Comparison of ENCODE assay signal across 11 mouse cellular contexts in genomic region chr4:127329751-127330150, GRCm38 (mm10). TPM values are rescaled to one million over a fixed set of nuclear protein-coding genes. Genes with fewer than 3 reads are reported as not detected.
DNase-seq lines count a peak whose midpoint lies in the region; ATAC-seq and TF ChIP-seq lines count a peak whose summit lies in the region.
"Had no signal": no experiment of that assay in that cellular context is flagged by ENCODE, and none has a peak within 500 bp of the region (broad histone marks: within the 10 kb centered on the region; RNA-seq: fewer than 3 reads in every experiment).

No protein-coding gene starts in this region.

- H3K27me3 ChIP-seq in heart, embryonic 10.5 days (ENCODE audit: insufficient read depth, poor library complexity, severe bottlenecking), result peaks cover 87% of the 10 kb centered on the region
- peaks cover 29% of the 10 kb centered on the region for H3K27me3 ChIP-seq in liver, postnatal 0 days (ENCODE audit: insufficient read depth, low read length)

- no peak for DNase-seq in heart, embryonic 10.5 days (ENCODE audit: low spot score)
- no peak for DNase-seq in heart, postnatal 25 days (ENCODE audit: low spot score)
- peak; percentile 42 for DNase-seq in urinary bladder, postnatal 25 days (ENCODE audit: low spot score)
- no peak for DNase-seq in urinary bladder, postnatal 10 days (ENCODE audit: low spot score)
- no peak for DNase-seq in liver, postnatal 0 days
- DNase-seq in adipocyte (ENCODE audit: low spot score), result no peak
- no peak for DNase-seq in layer of hippocampus, adult 9-10 months (ENCODE audit: low spot score)
- DNase-seq: heart, postnatal 14 days; right cerebral cortex, postnatal 14 days had no signal

- ATAC-seq in liver, postnatal 0 days, result no peak
- no peak for ATAC-seq in cerebellum, adult (ENCODE audit: insufficient number of reproducible peaks, low FRiP score, low TSS enrichment)

- H3K9me3 ChIP-seq in heart, embryonic 10.5 days, result no peaks in the 10 kb centered on the region
- no peaks in the 10 kb centered on the region for H3K9me3 ChIP-seq in liver, postnatal 0 days (ENCODE audit: low read length)

- WGBS in heart, embryonic 10.5 days, result 1% methylated on average over 13 of the region's 13 CpGs
- WGBS in liver, postnatal 0 days (ENCODE audit: insufficient replicate concordance), result 3% methylated on average over 13 of the region's 13 CpGs

- peak overlapping the region; percentile 56 for H3K4me2 ChIP-seq in liver, postnatal 0 days (ENCODE audit: low read depth, low read length)

- peak overlapping the region; percentile 46 for H3K4me3 ChIP-seq in heart, embryonic 10.5 days
- peak overlapping the region; percentile 26 for H3K4me3 ChIP-seq in liver, postnatal 0 days (ENCODE audit: low read depth, low read length)

- intact Hi-C loops in heart, postnatal 25 days (cut with DNase I), result no loop called here

- TF ChIP-seq CTCF in liver, postnatal 0 days (IDR thresholded peaks at IDR 0.05; ENCODE audit: low read depth), result no peak

- H3K36me3 ChIP-seq in heart, embryonic 10.5 days, result no peaks in the 10 kb centered on the region
- H3K36me3 ChIP-seq in liver, postnatal 0 days (replicated peaks; ENCODE audit: insufficient read depth, low read length), result no peaks in the 10 kb centered on the region

- no peak for TF ChIP-seq EP300 in liver, postnatal 0 days (IDR thresholded peaks at IDR 0.05; ENCODE audit: low read depth)

- 0 out of 2 replicates have a peak overlapping the region, but pooled peaks have one; percentile 47 for H3K27ac ChIP-seq in heart, embryonic 10.5 days
- H3K27ac ChIP-seq in liver, postnatal 0 days (ENCODE audit: low read depth), result no peak overlapping the region

- peaks cover 21% of the 10 kb centered on the region for H3K4me1 ChIP-seq in heart, embryonic 10.5 days
- H3K4me1 ChIP-seq in liver, postnatal 0 days (ENCODE audit: insufficient read depth), result no peaks in the 10 kb centered on the region; the same call in 1 of the 2 replicates

- H3K9ac ChIP-seq in liver, postnatal 0 days (replicated peaks), result no peak overlapping the region

RNA-seq across cellular contexts. Expression of gene Gjb3, which starts 0.9 kb away (rescaled TPM):
- 0.90 and 3.2 TPM in 2 replicates for polyA plus RNA-seq in heart, embryonic 10.5 days (2016; fragmentation: Nextera tagmentation; extraction: Ambion mirVana)
- total RNA-seq in heart, postnatal 25 days (2021), result under 1 TPM in 1 of 2 experiments, not detected in 1; 0.13 TPM
- 0.24 and 0.34 TPM in 2 replicates for polyA plus RNA-seq in liver, postnatal 0 days (2015; fragmentation: Nextera tagmentation; extraction: Ambion mirVana)

RNA-seq across cellular contexts. Expression of gene Gja4, which starts 15.9 kb away (rescaled TPM):
- polyA plus RNA-seq in heart, embryonic 10.5 days (2016; fragmentation: Nextera tagmentation; extraction: Ambion mirVana), result 32.7 and 48.8 TPM in 2 replicates
- 10 to 100 TPM; 11.1 to 12.5 TPM for total RNA-seq in heart, postnatal 25 days (2021)
- polyA plus RNA-seq in liver, postnatal 0 days (2015; fragmentation: Nextera tagmentation; extraction: Ambion mirVana), result 2.7 and 3.1 TPM in 2 replicates

RNA-seq across cellular contexts. Expression of gene Gjb4, which starts 24.1 kb away (rescaled TPM):
- polyA plus RNA-seq in heart, embryonic 10.5 days (2016; fragmentation: Nextera tagmentation; extraction: Ambion mirVana), result not detected in 2 replicates
- total RNA-seq in heart, postnatal 25 days (2021), result not detected
- polyA plus RNA-seq in liver, postnatal 0 days (2015; fragmentation: Nextera tagmentation; extraction: Ambion mirVana), result not detected in 2 replicates
- total RNA-seq: heart, postnatal 14 days had no signal
- polyA plus RNA-seq: cortical plate, adult 2 months had no signal

RNA-seq across cellular contexts. Expression of gene Gjb5, which starts 28.2 kb away (rescaled TPM):
- 0.58 and 1.8 TPM in 2 replicates for polyA plus RNA-seq in heart, embryonic 10.5 days (2016; fragmentation: Nextera tagmentation; extraction: Ambion mirVana)
- under 1 TPM in 1 of 2 experiments, not detected in 1; 0.45 TPM for total RNA-seq in heart, postnatal 25 days (2021)
- 0.06 and 0.14 TPM in 2 replicates for polyA plus RNA-seq in liver, postnatal 0 days (2015; fragmentation: Nextera tagmentation; extraction: Ambion mirVana)
- polyA plus RNA-seq: cortical plate, adult 2 months had no signal
